In genomic region chr6:146079734-146080443, GRCm38 (mm10) we compare ENCODE assay signal across 10 mouse cellular contexts.
DNase-seq lines count a peak whose midpoint lies in the region; ATAC-seq and TF ChIP-seq lines count a peak whose summit lies in the region.
"Had no signal": no experiment of that assay in that cellular context is flagged by ENCODE, and none has a peak within 500 bp of the region (broad histone marks: within the 10 kb centered on the region; RNA-seq: fewer than 3 reads in every experiment).

No protein-coding gene starts in this region.

- H3K27me3 ChIP-seq in forebrain, embryonic 13.5 days: no peaks in the 10 kb centered on the region
- no peaks in the 10 kb centered on the region for H3K27me3 ChIP-seq in forebrain, embryonic 16.5 days (replicated peaks; ENCODE audit: control insufficient read depth, insufficient read depth, low read length)
- no peaks in the 10 kb centered on the region for H3K27me3 ChIP-seq in midbrain, embryonic 10.5 days (ENCODE audit: low read depth, poor library complexity, severe bottlenecking)
- H3K27me3 ChIP-seq in midbrain, embryonic 14.5 days (ENCODE audit: control insufficient read depth, insufficient read depth, low read length): no peaks in the 10 kb centered on the region
- no peaks in the 10 kb centered on the region for H3K27me3 ChIP-seq in heart, postnatal 0 days (ENCODE audit: control insufficient read depth, insufficient read depth, low read length)
- H3K27me3 ChIP-seq: limb, embryonic 15.5 days; neural tube, embryonic 13.5 days had no signal

- no peak overlapping the region for H3K27ac ChIP-seq in forebrain, embryonic 13.5 days
- no peak overlapping the region for H3K27ac ChIP-seq in forebrain, embryonic 16.5 days (ENCODE audit: low read length)
- H3K27ac ChIP-seq in midbrain, embryonic 10.5 days (replicated peaks): peak overlapping the region; percentile 69
- H3K27ac ChIP-seq in midbrain, embryonic 14.5 days (replicated peaks; ENCODE audit: low read depth, low read length): no peak overlapping the region
- peak overlapping the region; percentile 52 for H3K27ac ChIP-seq in heart, postnatal 0 days (ENCODE audit: low read depth)
- H3K27ac ChIP-seq: limb, embryonic 15.5 days; neural tube, embryonic 13.5 days had no signal

- ATAC-seq in forebrain, embryonic 13.5 days: 0 out of 2 replicates have a peak, but pooled peaks have one; percentile 19
- ATAC-seq in forebrain, embryonic 16.5 days: no peak
- ATAC-seq in midbrain, embryonic 14.5 days (ENCODE audit: low FRiP score, low TSS enrichment): no peak
- ATAC-seq in heart, postnatal 0 days (ENCODE audit: insufficient read depth, low read depth): peak; percentile 31; the same call in 1 of the 2 replicates
- ATAC-seq in monocyte, adult 5-6 weeks (replicated peaks; ENCODE audit: insufficient number of reproducible peaks, low FRiP score, low TSS enrichment, poor library complexity, severe bottlenecking): no peak

- no peak for TF ChIP-seq EP300 in heart, postnatal 0 days (IDR thresholded peaks at IDR 0.05; ENCODE audit: low read depth)

- no peaks in the 10 kb centered on the region for H3K36me3 ChIP-seq in forebrain, embryonic 13.5 days (ENCODE audit: poor library complexity, severe bottlenecking)
- H3K36me3 ChIP-seq in forebrain, embryonic 16.5 days (ENCODE audit: control insufficient read depth, insufficient read depth): no peaks in the 10 kb centered on the region
- no peaks in the 10 kb centered on the region for H3K36me3 ChIP-seq in midbrain, embryonic 10.5 days
- no peaks in the 10 kb centered on the region for H3K36me3 ChIP-seq in midbrain, embryonic 14.5 days (ENCODE audit: control insufficient read depth, insufficient read depth, low read length)
- H3K36me3 ChIP-seq in heart, postnatal 0 days (replicated peaks; ENCODE audit: control insufficient read depth, insufficient read depth, low read length): no peaks in the 10 kb centered on the region
- H3K36me3 ChIP-seq: limb, embryonic 15.5 days; neural tube, embryonic 13.5 days had no signal

- DNase-seq in midbrain, embryonic 10.5 days (ENCODE audit: low spot score): no peak
- no peak for DNase-seq in midbrain, embryonic 14.5 days
- DNase-seq in heart, postnatal 0 days (ENCODE audit: low spot score): peak; percentile 37
- DNase-seq in thymus, postnatal 36 days: peak; percentile 38 to 39
- no peak for DNase-seq in adrenal gland, postnatal 25 days

- no peak overlapping the region for H3K4me2 ChIP-seq in forebrain, embryonic 13.5 days
- H3K4me2 ChIP-seq in forebrain, embryonic 16.5 days (ENCODE audit: low read length): no peak overlapping the region
- no peak overlapping the region for H3K4me2 ChIP-seq in midbrain, embryonic 14.5 days (ENCODE audit: low read length)
- H3K4me2 ChIP-seq in heart, postnatal 0 days (ENCODE audit: low read depth, low read length): no peak overlapping the region
- H3K4me2 ChIP-seq: limb, embryonic 15.5 days; neural tube, embryonic 13.5 days had no signal

- no peak overlapping the region for H3K9ac ChIP-seq in forebrain, embryonic 13.5 days
- no peak overlapping the region for H3K9ac ChIP-seq in forebrain, embryonic 16.5 days (replicated peaks; ENCODE audit: low read depth, low read length)
- no peak overlapping the region for H3K9ac ChIP-seq in midbrain, embryonic 14.5 days (replicated peaks; ENCODE audit: low read length)
- H3K9ac ChIP-seq in heart, postnatal 0 days (replicated peaks; ENCODE audit: low read depth, low read length): no peak overlapping the region
- H3K9ac ChIP-seq: limb, embryonic 15.5 days; neural tube, embryonic 13.5 days had no signal

- 56% methylated on average over 3 of the region's 3 CpGs for WGBS in forebrain, embryonic 13.5 days
- WGBS in forebrain, embryonic 16.5 days: 53% methylated on average over 3 of the region's 3 CpGs
- 55% methylated on average over 3 of the region's 3 CpGs for WGBS in midbrain, embryonic 10.5 days
- 59% methylated on average over 3 of the region's 3 CpGs for WGBS in midbrain, embryonic 14.5 days
- 56% methylated on average over 3 of the region's 3 CpGs for WGBS in heart, postnatal 0 days

- no peak for TF ChIP-seq CTCF in heart, postnatal 0 days (IDR thresholded peaks at IDR 0.05; ENCODE audit: low read depth)

- no peaks in the 10 kb centered on the region for H3K4me1 ChIP-seq in forebrain, embryonic 13.5 days
- H3K4me1 ChIP-seq in forebrain, embryonic 16.5 days (replicated peaks; ENCODE audit: control insufficient read depth, insufficient read depth, low read length): peaks cover 9% of the 10 kb centered on the region; the same call in 1 of the 2 replicates
- peaks cover 18% of the 10 kb centered on the region for H3K4me1 ChIP-seq in midbrain, embryonic 10.5 days
- peaks cover 9% of the 10 kb centered on the region for H3K4me1 ChIP-seq in midbrain, embryonic 14.5 days (ENCODE audit: control insufficient read depth, insufficient read depth, low read length)
- H3K4me1 ChIP-seq in heart, postnatal 0 days (ENCODE audit: control insufficient read depth, insufficient read depth): peaks cover 11% of the 10 kb centered on the region; the same call in 1 of the 2 replicates

- no peaks in the 10 kb centered on the region for H3K9me3 ChIP-seq in forebrain, embryonic 13.5 days (replicated peaks)
- H3K9me3 ChIP-seq in forebrain, embryonic 16.5 days (ENCODE audit: control insufficient read depth, low read length): no peaks in the 10 kb centered on the region
- no peaks in the 10 kb centered on the region; the same call in 1 of the 2 replicates for H3K9me3 ChIP-seq in midbrain, embryonic 10.5 days (replicated peaks)
- H3K9me3 ChIP-seq in midbrain, embryonic 14.5 days (ENCODE audit: control insufficient read depth, low read length): no peaks in the 10 kb centered on the region
- peaks cover 6% of the 10 kb centered on the region for H3K9me3 ChIP-seq in heart, postnatal 0 days (replicated peaks; ENCODE audit: control insufficient read depth, low read length)
- H3K9me3 ChIP-seq: limb, embryonic 15.5 days had no signal

- H3K4me3 ChIP-seq in forebrain, embryonic 13.5 days: no peak overlapping the region
- no peak overlapping the region for H3K4me3 ChIP-seq in forebrain, embryonic 16.5 days (replicated peaks; ENCODE audit: low read length)
- H3K4me3 ChIP-seq in midbrain, embryonic 10.5 days: no peak overlapping the region
- H3K4me3 ChIP-seq in midbrain, embryonic 14.5 days (replicated peaks; ENCODE audit: low read depth, low read length): no peak overlapping the region
- H3K4me3 ChIP-seq in heart, postnatal 0 days (ENCODE audit: low read depth, low read length): no peak overlapping the region
- H3K4me3 ChIP-seq: limb, embryonic 15.5 days; neural tube, embryonic 13.5 days had no signal

Comparison
In these comparisons a context has a peak if more than half of its experiments do, and no peak if none do; other contexts are left out.
1. ATAC-seq: peak in forebrain, embryonic 13.5 days (single experiment) and heart, postnatal 0 days (single experiment); none in forebrain, embryonic 16.5 days (single experiment), midbrain, embryonic 14.5 days (single experiment) and monocyte, adult 5-6 weeks (single experiment).
2. H3K27ac ChIP-seq: peak in midbrain, embryonic 10.5 days (single experiment) and heart, postnatal 0 days (single experiment); none in forebrain, embryonic 13.5 days (single experiment), forebrain, embryonic 16.5 days (single experiment) and midbrain, embryonic 14.5 days (single experiment).
3. DNase-seq: peak in heart, postnatal 0 days (single experiment) and thymus, postnatal 36 days (2 of 2); none in midbrain, embryonic 10.5 days (single experiment), midbrain, embryonic 14.5 days (single experiment) and adrenal gland, postnatal 25 days (single experiment).